Mouse (Mus musculus) frontal cortex, adult 2 months (tissue): ENCODE data around the gene Mitf. TPM values are rescaled to one million over a fixed set of nuclear protein-coding genes. Genes with fewer than 3 reads are reported as not detected.
A peak's percentile ranks its signal among the peaks of the same experiment; 100 is the strongest.

Experiments
- DNase-seq, 2 experiments: peaks; one replicate each; pipeline ENCODE4 v3.0.0; 2022; ENCODE audit warnings: low spot score in 1 of 2; ENCODE audit errors: extremely low spot score in 1 of 2
- polyA plus RNA-seq: library from polyadenylated mRNA; depleted of rRNA; stranded (reverse); fragments of >200 nt; gene quantifications from 2 replicates; pipeline ENCODE4 v1.2.3, GENCODE M21; 2012; rRNA removed

The Mitf gene
- polyA plus RNA-seq: 10.5 and 13.3 TPM in 2 replicates

GRCm38 (mm10) chr6:97806781-97807743 is at the start of gene Mitf:
Gene Mitf, plus strand, starts transcription at chr6:97807052.
- peak; percentile 91 to 95 for DNase-seq

GRCm38 (mm10) chr6:97757361-97757760 is 49.5 kb upstream of the Mitf start:
- no peak for DNase-seq

GRCm38 (mm10) chr6:97758884-97759283 is 48.0 kb upstream of the Mitf start:
- no peak for DNase-seq

- peak in 1 of 2 experiments; percentile 82 for DNase-seq
Measured at GRCm38 (mm10) chr6:97759301-97759700, 47.6 kb upstream of the Mitf start.

- peak in 1 of 2 experiments; percentile 71 for DNase-seq
Measured at GRCm38 (mm10) chr6:97761326-97761725, 45.5 kb upstream of the Mitf start.

GRCm38 (mm10) chr6:97763970-97764369 is 42.9 kb upstream of the Mitf start:
- DNase-seq: no peak

- no peak for DNase-seq
Measured at GRCm38 (mm10) chr6:97767836-97768235, 39.0 kb upstream of the Mitf start.

GRCm38 (mm10) chr6:97769549-97769948 is 37.3 kb upstream of the Mitf start:
- peak in 1 of 2 experiments; percentile 29 for DNase-seq

- DNase-seq: no peak
Measured at GRCm38 (mm10) chr6:97781316-97781715, 25.5 kb upstream of the Mitf start.

- DNase-seq: no peak
Measured at GRCm38 (mm10) chr6:97782291-97782690, 24.6 kb upstream of the Mitf start.

GRCm38 (mm10) chr6:97786871-97787270 is 20.0 kb upstream of the Mitf start:
- no peak for DNase-seq

GRCm38 (mm10) chr6:97788361-97788974 is 18.4 kb upstream of the Mitf start:
- no peak for DNase-seq

GRCm38 (mm10) chr6:97789700-97790099 is 17.2 kb upstream of the Mitf start:
- peak in 1 of 2 experiments; percentile 41 for DNase-seq

- DNase-seq: no peak
Measured at GRCm38 (mm10) chr6:97792104-97792503, 14.7 kb upstream of the Mitf start.

GRCm38 (mm10) chr6:97795175-97795574 is 11.7 kb upstream of the Mitf start:
- no peak for DNase-seq

GRCm38 (mm10) chr6:97800615-97801014 is 6.2 kb upstream of the Mitf start:
- no peak for DNase-seq

- no peak for DNase-seq
Measured at GRCm38 (mm10) chr6:97806051-97806450, 801 bp upstream of the Mitf start.

- no peak for DNase-seq
Measured at GRCm38 (mm10) chr6:97814191-97814590, 7.3 kb downstream of the Mitf start.

- no peak for DNase-seq
Measured at GRCm38 (mm10) chr6:97815723-97816122, 8.9 kb downstream of the Mitf start.

- no peak for DNase-seq
Measured at GRCm38 (mm10) chr6:97816806-97817205, 10.0 kb downstream of the Mitf start.

- DNase-seq: peak in 1 of 2 experiments; percentile 28
Measured at GRCm38 (mm10) chr6:97818128-97818527, 11.3 kb downstream of the Mitf start.

- no peak for DNase-seq
Measured at GRCm38 (mm10) chr6:97818948-97819347, 12.1 kb downstream of the Mitf start.
